Mouse (Mus musculus): ENCODE measurements at regions not wholly inside any gene's neighbourhood (a gene's known extent, or its start where the extent isn't known, plus 50 kb on each side); places are given as distances from the start of the nearest gene placed in this dataset.

DNA sequence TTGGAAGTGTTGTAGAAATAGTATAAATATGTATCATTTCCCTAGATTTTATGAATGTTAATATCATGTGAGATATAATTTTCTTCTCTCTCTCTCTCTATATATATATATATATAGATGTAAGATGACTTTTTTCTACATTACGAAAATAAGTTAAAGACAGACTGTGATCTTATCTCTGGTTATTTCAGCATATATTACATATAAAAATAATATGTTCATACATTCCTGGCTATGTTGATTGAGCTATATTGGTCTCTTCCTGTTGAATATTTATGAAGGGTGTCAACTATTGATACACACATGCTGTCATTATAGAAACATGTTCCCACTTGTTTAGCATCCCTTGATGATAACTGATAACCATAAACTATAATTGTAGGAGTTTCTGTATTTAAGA is 793.2 kb upstream of the Fat3 start:
- WGBS: 92% methylated on average over 1 of the region's 1 CpGs
- no peak overlapping the region for H3K4me3 ChIP-seq (ENCODE audit: low read depth, low read length)

GRCm38 (mm10) chr9:17288790-17289596 is 787.9 kb upstream of the Fat3 start:
- H3K9ac ChIP-seq (replicated peaks; ENCODE audit: low read depth, low read length): no peak overlapping the region
- H3K27ac ChIP-seq (ENCODE audit: low read depth, low read length): no peak overlapping the region
- no peak overlapping the region for H3K4me2 ChIP-seq (ENCODE audit: low read depth, low read length)
- H3K4me1 ChIP-seq (ENCODE audit: control insufficient read depth, insufficient read depth, low read length): no peaks in the 10 kb centered on the region
- peak; percentile 34; the same call in 1 of the 2 replicates for ATAC-seq (ENCODE audit: low read depth)
- 57% methylated on average over 6 of the region's 6 CpGs for WGBS
- no peaks in the 10 kb centered on the region for H3K36me3 ChIP-seq (ENCODE audit: control insufficient read depth, insufficient read depth, low read length)
- no peak overlapping the region for H3K4me3 ChIP-seq (ENCODE audit: low read depth, low read length)
- H3K27me3 ChIP-seq (ENCODE audit: control insufficient read depth, insufficient read depth, low read length): no peaks in the 10 kb centered on the region
- H3K9me3 ChIP-seq (ENCODE audit: control insufficient read depth, low read length): no peaks in the 10 kb centered on the region

More for the DNA sequence above, 793.2 kb upstream of the Fat3 start:
- Histone ChIP-seq H3K27ac (ENCODE audit: low read depth, low read length) (no peak overlapping the region), H3K4me2 (ENCODE audit: low read depth, low read length) (no peak overlapping the region), H3K9ac (replicated peaks; ENCODE audit: low read depth, low read length) (no peak overlapping the region), H3K9me3 (ENCODE audit: control insufficient read depth, low read length) (no peaks in the 10 kb centered on the region), H3K4me1 (ENCODE audit: control insufficient read depth, insufficient read depth, low read length) (no peaks in the 10 kb centered on the region), H3K36me3 (ENCODE audit: control insufficient read depth, insufficient read depth, low read length) (no peaks in the 10 kb centered on the region), H3K27me3 (ENCODE audit: control insufficient read depth, insufficient read depth, low read length) (no peaks in the 10 kb centered on the region)
- no peak for ATAC-seq (ENCODE audit: low read depth)

DNA sequence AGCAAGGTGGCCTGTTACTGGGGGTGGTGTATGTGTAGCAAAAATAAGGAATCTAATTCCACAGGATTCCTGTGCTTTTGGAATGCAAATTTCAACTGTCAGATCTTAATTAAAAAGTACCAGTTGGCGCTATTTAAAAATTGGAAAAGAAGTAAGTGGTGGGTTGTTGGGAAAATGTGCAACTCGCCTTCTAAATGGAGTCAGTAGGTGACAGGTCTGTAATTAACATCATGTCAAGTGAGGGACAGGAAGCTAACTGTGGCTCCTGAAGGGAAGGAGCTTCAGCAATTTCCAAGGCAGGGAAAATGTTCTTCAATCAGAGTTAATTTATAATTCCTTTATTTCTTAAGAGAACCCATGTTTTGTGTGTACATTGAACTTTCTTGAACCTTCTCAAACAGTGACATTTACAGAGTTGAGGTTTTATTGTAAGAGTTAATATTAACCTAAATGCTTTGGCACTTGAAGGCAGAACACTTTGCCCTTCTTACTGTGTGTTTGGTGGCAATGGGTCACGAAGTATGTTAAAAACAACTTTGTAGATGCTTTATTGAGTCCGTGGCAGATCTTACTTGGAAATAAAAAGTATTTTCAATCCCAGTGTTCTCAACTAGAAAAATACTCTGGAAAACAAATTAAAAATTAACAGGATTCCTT is 778.4 kb upstream of the Fat3 start:
- H3K4me3 ChIP-seq (ENCODE audit: low read depth, low read length): no peak overlapping the region

DNA sequence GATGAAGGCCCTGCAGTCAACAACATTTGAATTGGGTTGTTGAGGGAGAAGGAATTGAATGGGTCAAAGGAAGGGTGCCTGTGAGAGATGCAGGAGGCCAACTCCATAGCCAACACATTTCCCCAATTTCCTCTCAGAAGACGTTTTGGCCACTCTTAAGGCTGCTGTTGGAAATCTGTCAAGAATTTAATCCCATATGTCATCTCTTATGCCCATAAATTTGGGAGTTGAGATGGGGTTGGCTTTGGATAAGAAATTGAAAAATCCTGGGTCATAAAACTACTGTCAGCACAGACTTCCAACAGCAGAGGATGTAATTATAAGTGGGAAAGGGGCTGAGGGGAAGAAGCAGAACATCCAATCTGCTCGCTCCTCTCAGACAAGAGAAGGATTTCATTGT is 771.5 kb upstream of the Fat3 start:
- WGBS: 67% methylated on average over 2 of the region's 2 CpGs
- H3K27me3 ChIP-seq (ENCODE audit: control insufficient read depth, insufficient read depth, low read length): no peaks in the 10 kb centered on the region
- no peak overlapping the region for H3K27ac ChIP-seq (ENCODE audit: low read depth, low read length)
- H3K4me2 ChIP-seq (ENCODE audit: low read depth, low read length): no peak overlapping the region
- no peak overlapping the region for H3K9ac ChIP-seq (replicated peaks; ENCODE audit: low read depth, low read length)
- no peak for ATAC-seq (ENCODE audit: low read depth)
- H3K9me3 ChIP-seq (ENCODE audit: control insufficient read depth, low read length): no peaks in the 10 kb centered on the region
- no peak overlapping the region for H3K4me3 ChIP-seq (ENCODE audit: low read depth, low read length)
- no peaks in the 10 kb centered on the region for H3K4me1 ChIP-seq (ENCODE audit: control insufficient read depth, insufficient read depth, low read length)
- no peaks in the 10 kb centered on the region for H3K36me3 ChIP-seq (ENCODE audit: control insufficient read depth, insufficient read depth, low read length)

More for the DNA sequence above, 778.4 kb upstream of the Fat3 start:
- Histone ChIP-seq H3K4me1 (ENCODE audit: control insufficient read depth, insufficient read depth, low read length) (no peaks in the 10 kb centered on the region), H3K9ac (replicated peaks; ENCODE audit: low read depth, low read length) (no peak overlapping the region), H3K4me2 (ENCODE audit: low read depth, low read length) (no peak overlapping the region), H3K27ac (ENCODE audit: low read depth, low read length) (no peak overlapping the region), H3K36me3 (ENCODE audit: control insufficient read depth, insufficient read depth, low read length) (no peaks in the 10 kb centered on the region), H3K9me3 (ENCODE audit: control insufficient read depth, low read length) (no peaks in the 10 kb centered on the region), H3K27me3 (ENCODE audit: control insufficient read depth, insufficient read depth, low read length) (no peaks in the 10 kb centered on the region)
- no peak for ATAC-seq (ENCODE audit: low read depth)
- 87% methylated on average over 4 of the region's 4 CpGs for WGBS

- Histone ChIP-seq H3K27me3 (ENCODE audit: control insufficient read depth, insufficient read depth, low read length) (no peaks in the 10 kb centered on the region), H3K4me3 (ENCODE audit: low read depth, low read length) (no peak overlapping the region), H3K4me1 (ENCODE audit: control insufficient read depth, insufficient read depth, low read length) (no peaks in the 10 kb centered on the region), H3K9me3 (ENCODE audit: control insufficient read depth, low read length) (no peaks in the 10 kb centered on the region), H3K27ac (ENCODE audit: low read depth, low read length) (no peak overlapping the region), H3K9ac (replicated peaks; ENCODE audit: low read depth, low read length) (no peak overlapping the region), H3K4me2 (ENCODE audit: low read depth, low read length) (no peak overlapping the region), H3K36me3 (ENCODE audit: control insufficient read depth, insufficient read depth, low read length) (no peaks in the 10 kb centered on the region)
- WGBS: 33% methylated on average over 1 of the region's 1 CpGs
- ATAC-seq (ENCODE audit: low read depth): peak; percentile 63; the same call in 1 of the 2 replicates
These were observed 768.5 kb upstream of the Fat3 start for GRCm38 (mm10) chr9:17269624-17270023.

DNA sequence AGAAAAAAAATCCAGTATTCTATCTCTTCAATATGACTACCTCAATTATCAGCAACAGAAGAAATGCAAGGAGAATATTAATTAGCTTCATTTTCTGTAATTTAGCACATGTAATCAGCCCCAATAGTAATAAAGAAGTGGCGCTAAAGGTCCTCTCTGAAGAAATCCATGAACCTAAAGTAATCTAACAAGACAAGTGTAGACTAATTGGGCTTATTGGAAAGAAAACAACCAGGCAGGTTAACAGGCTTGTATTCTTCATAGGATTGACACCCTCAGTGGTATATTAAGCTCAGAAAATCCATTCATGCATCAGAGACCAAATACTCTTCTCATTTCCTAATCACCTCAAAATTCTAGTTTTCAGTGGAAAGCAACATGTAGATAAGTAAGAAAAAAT is 756.1 kb upstream of the Fat3 start:
- Histone ChIP-seq H3K27ac (ENCODE audit: low read depth, low read length) (no peak overlapping the region), H3K9me3 (ENCODE audit: control insufficient read depth, low read length) (no peaks in the 10 kb centered on the region), H3K36me3 (ENCODE audit: control insufficient read depth, insufficient read depth, low read length) (no peaks in the 10 kb centered on the region), H3K4me1 (ENCODE audit: control insufficient read depth, insufficient read depth, low read length) (no peaks in the 10 kb centered on the region), H3K4me2 (ENCODE audit: low read depth, low read length) (no peak overlapping the region), H3K4me3 (ENCODE audit: low read depth, low read length) (no peak overlapping the region), H3K27me3 (ENCODE audit: control insufficient read depth, insufficient read depth, low read length) (no peaks in the 10 kb centered on the region), H3K9ac (replicated peaks; ENCODE audit: low read depth, low read length) (no peak overlapping the region)
- no peak for ATAC-seq (ENCODE audit: low read depth)
- WGBS: 74% methylated on average over 1 of the region's 1 CpGs

DNA sequence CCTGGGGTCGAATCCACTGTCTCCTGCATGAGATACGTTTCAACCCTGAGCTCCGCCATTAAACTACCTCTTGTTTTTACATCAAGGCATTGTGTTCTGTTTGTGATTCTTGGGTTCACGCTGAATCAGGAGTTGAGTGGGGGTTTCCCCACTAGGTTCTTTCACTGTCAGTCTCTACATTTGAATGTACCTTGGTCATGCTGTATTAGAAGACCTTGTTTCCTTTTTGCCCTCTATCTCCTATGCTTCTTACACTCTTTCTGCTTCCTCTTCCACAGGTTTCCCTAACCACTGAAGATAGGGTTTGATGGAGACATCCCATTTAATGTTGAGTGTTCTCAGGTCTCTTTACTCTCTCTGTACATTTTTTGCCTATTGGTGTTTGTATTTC is 726.0 kb upstream of the Fat3 start:
- Histone ChIP-seq H3K4me1 (ENCODE audit: control insufficient read depth, insufficient read depth, low read length) (no peaks in the 10 kb centered on the region), H3K4me2 (ENCODE audit: low read depth, low read length) (no peak overlapping the region), H3K9ac (replicated peaks; ENCODE audit: low read depth, low read length) (no peak overlapping the region), H3K9me3 (ENCODE audit: control insufficient read depth, low read length) (no peaks in the 10 kb centered on the region), H3K27ac (ENCODE audit: low read depth, low read length) (no peak overlapping the region), H3K36me3 (ENCODE audit: control insufficient read depth, insufficient read depth, low read length) (no peaks in the 10 kb centered on the region), H3K27me3 (ENCODE audit: control insufficient read depth, insufficient read depth, low read length) (no peaks in the 10 kb centered on the region), H3K4me3 (ENCODE audit: low read depth, low read length) (no peak overlapping the region)
- no peak for ATAC-seq (ENCODE audit: low read depth)
- 78% methylated on average over 4 of the region's 4 CpGs for WGBS

GRCm38 (mm10) chr9:17226475-17227090 is 725.5 kb upstream of the Fat3 start:
- no peak overlapping the region for H3K4me3 ChIP-seq (ENCODE audit: low read depth, low read length)
- H3K9me3 ChIP-seq (ENCODE audit: control insufficient read depth, low read length): no peaks in the 10 kb centered on the region
- no peak overlapping the region for H3K4me2 ChIP-seq (ENCODE audit: low read depth, low read length)
- 93% methylated on average over 3 of the region's 3 CpGs for WGBS
- no peaks in the 10 kb centered on the region for H3K27me3 ChIP-seq (ENCODE audit: control insufficient read depth, insufficient read depth, low read length)
- H3K4me1 ChIP-seq (ENCODE audit: control insufficient read depth, insufficient read depth, low read length): no peaks in the 10 kb centered on the region
- no peaks in the 10 kb centered on the region for H3K36me3 ChIP-seq (ENCODE audit: control insufficient read depth, insufficient read depth, low read length)
- no peak for ATAC-seq (ENCODE audit: low read depth)
- H3K9ac ChIP-seq (replicated peaks; ENCODE audit: low read depth, low read length): no peak overlapping the region
- no peak overlapping the region for H3K27ac ChIP-seq (ENCODE audit: low read depth, low read length)

DNA sequence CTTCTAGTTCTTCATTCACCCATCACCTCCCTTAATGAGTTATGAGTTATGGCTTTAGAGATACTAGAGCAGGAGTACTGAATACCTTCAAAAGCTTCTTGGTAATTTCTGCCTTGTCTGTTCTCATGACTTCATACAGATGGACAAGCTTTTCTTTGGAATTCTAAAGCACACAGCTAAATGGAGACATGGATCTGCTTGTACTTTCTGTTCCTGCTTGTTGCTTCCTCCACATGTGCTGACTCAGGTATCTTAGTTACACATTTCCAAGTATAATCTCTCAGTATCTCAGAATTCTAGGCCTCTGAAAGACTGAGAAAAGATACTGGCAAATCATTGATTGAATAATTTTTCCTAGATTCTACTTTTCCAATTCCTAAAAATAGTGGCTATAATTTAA is 694.3 kb upstream of the Fat3 start:
- no peak overlapping the region for H3K27ac ChIP-seq (ENCODE audit: low read depth, low read length)
- no peaks in the 10 kb centered on the region for H3K36me3 ChIP-seq (ENCODE audit: control insufficient read depth, insufficient read depth, low read length)
- H3K9me3 ChIP-seq (ENCODE audit: control insufficient read depth, low read length): no peaks in the 10 kb centered on the region
- H3K4me2 ChIP-seq (ENCODE audit: low read depth, low read length): no peak overlapping the region
- ATAC-seq (ENCODE audit: low read depth): no peak
- no peaks in the 10 kb centered on the region for H3K27me3 ChIP-seq (ENCODE audit: control insufficient read depth, insufficient read depth, low read length)
- H3K4me1 ChIP-seq (ENCODE audit: control insufficient read depth, insufficient read depth, low read length): no peaks in the 10 kb centered on the region
- no peak overlapping the region for H3K4me3 ChIP-seq (ENCODE audit: low read depth, low read length)
- H3K9ac ChIP-seq (replicated peaks; ENCODE audit: low read depth, low read length): no peak overlapping the region

Measured in neural tube, embryonic 14.5 days (tissue).